Mouse (Mus musculus): ENCODE measurements around the gene Gm10642.

DNA sequence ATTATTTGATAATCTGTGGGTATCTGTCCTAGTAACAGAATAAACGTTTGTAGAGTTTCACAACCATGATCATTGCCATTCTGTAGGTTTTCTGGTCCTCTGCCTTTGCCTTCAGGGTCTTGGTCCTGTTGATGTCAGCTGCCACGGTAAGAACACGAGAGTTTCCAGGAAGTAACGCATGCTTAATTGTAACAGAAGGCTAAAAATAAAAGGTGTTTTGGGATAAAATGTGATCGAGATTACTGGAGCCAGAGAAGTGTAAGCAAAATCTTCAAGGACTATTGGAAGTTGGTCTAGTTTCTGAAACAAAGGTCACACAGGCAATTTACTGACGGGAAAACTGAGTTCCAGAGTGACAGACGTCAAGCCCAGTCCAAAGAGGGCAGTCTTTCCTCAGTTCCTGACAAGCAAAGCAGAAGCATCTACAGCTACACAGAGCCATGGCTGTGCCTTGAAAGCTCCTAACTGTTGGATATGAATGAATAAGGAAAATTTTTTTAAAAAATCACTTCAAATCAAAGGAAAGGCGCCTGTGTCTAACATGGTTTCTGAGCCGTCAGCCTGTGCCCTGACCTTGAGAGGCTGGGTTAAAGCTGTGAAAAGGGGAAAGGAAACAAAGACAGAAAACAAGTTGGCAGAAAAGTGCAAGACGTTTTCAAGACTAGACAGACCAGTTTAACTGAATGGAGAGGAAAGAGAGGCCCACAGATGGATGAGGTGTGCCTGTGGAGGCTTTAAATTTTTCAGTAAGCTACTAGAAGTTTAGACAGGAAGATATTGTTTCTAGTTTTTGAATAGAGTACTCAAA, 15.9 kb downstream of the Gm10642 start:
- TF ChIP-seq POLR2A (IDR thresholded peaks at IDR 0.05; ENCODE audit: low read depth, low read length) = no peak; the same call in 1 of the 2 replicates
- TF ChIP-seq CTCF (IDR thresholded peaks at IDR 0.05; ENCODE audit: extremely low read depth, insufficient read depth, insufficient read length, insufficient replicate concordance) = no peak
